Mouse (Mus musculus) liver, embryonic 14.5 days (tissue): ENCODE data around the gene Zfp46. TPM values are rescaled to one million over a fixed set of nuclear protein-coding genes. Genes with fewer than 3 reads are reported as not detected.

Experiments used
- ATAC-seq: fragments of 200-750 bp; cut with Nextera tagmentation; 2 replicates; pipeline ENCODE4 v1.8.0; 2017; ENCODE audit warnings: moderate number of reproducible peaks, mild to moderate bottlenecking, moderate library complexity; ENCODE audit not compliant: insufficient read depth
- DNase-seq, 3 experiments: peaks; one replicate each; pipeline ENCODE4 v3.0.0-alpha.2; 2012 to 2013; ENCODE audit warnings: low read depth in 3 of 3, low spot score in 3 of 3
- H3K27ac ChIP-seq: fragments of 300-500 bp; sonication (generic); 2 replicates; pipeline ENCODE4 v1.5.1; 2014; ENCODE audit warnings: moderate library complexity, mild to moderate bottlenecking, control low read depth, inconsistent platforms
- H3K27me3 ChIP-seq: fragments of 300-500 bp; sonication (generic); 2 replicates; pipeline ENCODE4 v1.6.1; 2014; ENCODE audit warnings: mild to moderate bottlenecking, low read length, moderate library complexity; ENCODE audit not compliant: control insufficient read depth, insufficient read depth
- H3K36me3 ChIP-seq: fragments of 300-500 bp; sonication (generic); replicated peaks from 2 replicates; pipeline ENCODE4 v1.6.1; 2014; ENCODE audit warnings: low read depth; ENCODE audit not compliant: control insufficient read depth, insufficient read depth
- H3K4me1 ChIP-seq, 2 experiments: fragments of 200-500 bp in 1 of 2; fragments of 300-500 bp in 1 of 2; sonication (generic) in 1 of 2; replicated peaks; 2 replicates each; pipeline ENCODE4 v1.6.1; 2012 to 2014; ENCODE audit warnings: antibody characterized with exemption in 1 of 2, inconsistent platforms in 1 of 2, low read length in 1 of 2; ENCODE audit not compliant: control insufficient read depth in 2 of 2, insufficient read depth in 2 of 2
- H3K4me2 ChIP-seq: fragments of 300-500 bp; sonication (generic); 2 replicates; pipeline ENCODE4 v1.6.1; 2014; ENCODE audit warnings: low read depth, mild to moderate bottlenecking, control low read depth, moderate library complexity
- H3K4me3 ChIP-seq, 2 experiments: fragments of 200-500 bp in 1 of 2; fragments of 300-500 bp in 1 of 2; sonication (generic) in 1 of 2; 2 replicates each; pipeline ENCODE4 v1.5.1; 2012 to 2014; ENCODE audit warnings: low read depth in 2 of 2, low read length in 2 of 2, mild to moderate bottlenecking in 2 of 2, control low read depth in 1 of 2, inconsistent platforms in 1 of 2, moderate library complexity in 1 of 2; ENCODE audit not compliant: insufficient read depth in 1 of 2
- H3K9ac ChIP-seq: fragments of 300-500 bp; sonication (generic); replicated peaks from 2 replicates; pipeline ENCODE4 v1.6.1; 2014; ENCODE audit warnings: mild to moderate bottlenecking, control low read depth, moderate library complexity
- H3K9me3 ChIP-seq: fragments of 300-500 bp; sonication (generic); 2 replicates; pipeline ENCODE4 v1.6.1; 2016; ENCODE audit warnings: low read length, mixed read lengths; ENCODE audit not compliant: control insufficient read depth
- CTCF ChIP-seq: IDR thresholded peaks from 2 replicates; pipeline ENCODE4 v1.5.1; 2016; ENCODE audit warnings: antibody characterized with exemption, low read depth, control low read depth
- EP300 ChIP-seq: IDR thresholded peaks from 2 replicates; pipeline ENCODE4 v1.6.1; 2016; ENCODE audit warnings: antibody characterized with exemption, low read depth
- WGBS: fragments of 180-500 bp; shearing (Covaris S2); extraction: QIAGEN DNeasy Blood & Tissue Kit; methylation state at CpG from one replicate; pipeline ENCODE4 v1.1.7; 2014; ENCODE audit not compliant: insufficient replicate concordance; 5-methylcytosine and 5-hydroxymethylcytosine counted together
- polyA plus RNA-seq, 2 experiments: library from polyadenylated mRNA; depleted of rRNA in 1 of 2; stranded (reverse) in 1 of 2; unstranded in 1 of 2; fragments of >200 nt; fragmentation: Nextera tagmentation in 1 of 2; extraction: Ambion mirVana in 1 of 2; gene quantifications; 2 replicates each; pipeline versions ENCODE4 v1.2.1 to v1.2.3; 2012 to 2014

The Zfp46 gene
- polyA plus RNA-seq, 2 experiments, result 2.6 to 2.7 TPM

GRCm38 (mm10) chr4:136285348-136285810 lies 896 bp downstream of the Zfp46 start:
- H3K27me3 ChIP-seq, result no peaks in the 10 kb centered on the region; the same call in 1 of the 2 replicates
- 0% methylated on average over 25 of the region's 25 CpGs for WGBS

GRCm38 (mm10) chr4:136285811-136286371 lies 1.4 kb downstream of the Zfp46 start:
- Histone ChIP-seq H3K4me3 (peak overlapping the region; percentile 64 to 78), H3K4me1 (peaks cover 7 to 9% of the 10 kb centered on the region in 2 experiments; a peak in 2 of 4 replicates), H3K9me3 (peaks cover 3% of the 10 kb centered on the region), H3K27me3 (no peaks in the 10 kb centered on the region; the same call in 1 of the 2 replicates), H3K9ac (peak overlapping the region; percentile 73), H3K27ac (peak overlapping the region; percentile 49), H3K4me2 (peak overlapping the region; percentile 82), H3K36me3 (peaks cover 17% of the 10 kb centered on the region; the same call in 1 of the 2 replicates)
- WGBS, result 0% methylated on average over 29 of the region's 29 CpGs
- ATAC-seq (peak; percentile 90), DNase-seq (peak; percentile 94)
- TF ChIP-seq EP300, result no peak
- TF ChIP-seq CTCF, result no peak

More at GRCm38 (mm10) chr4:136285348-136285810, 896 bp downstream of the Zfp46 start:
- TF ChIP-seq CTCF, result no peak; the same call in 1 of the 2 replicates
- TF ChIP-seq EP300, result no peak; the same call in 1 of the 2 replicates
- ATAC-seq, result peak; percentile 92
- DNase-seq, result peak; percentile 89 to 92 (median 91)
- peak overlapping the region; percentile 38 for H3K9ac ChIP-seq
- peak overlapping the region; percentile 64 to 78 for H3K4me3 ChIP-seq
- peaks cover 7 to 9% of the 10 kb centered on the region in 2 experiments; a peak in 2 of 4 replicates for H3K4me1 ChIP-seq
- peaks cover 3% of the 10 kb centered on the region for H3K9me3 ChIP-seq
- H3K27ac ChIP-seq, result peak overlapping the region; percentile 49
- H3K4me2 ChIP-seq, result peak overlapping the region; percentile 82
- peaks cover 12% of the 10 kb centered on the region; the same call in 1 of the 2 replicates for H3K36me3 ChIP-seq

GRCm38 (mm10) chr4:136289918-136290780 lies 5.7 kb downstream of the Zfp46 start:
- Histone ChIP-seq H3K9ac (no peak overlapping the region), H3K4me2 (no peak overlapping the region), H3K9me3 (peaks cover 3% of the 10 kb centered on the region), H3K4me1 (peaks cover 4 to 5% of the 10 kb centered on the region in 2 experiments; a peak in 2 of 4 replicates), H3K4me3 (no peak overlapping the region), H3K27ac (no peak overlapping the region), H3K27me3 (no peaks in the 10 kb centered on the region), H3K36me3 (peaks cover 26% of the 10 kb centered on the region; the same call in 1 of the 2 replicates)
- 87% methylated on average over 66 of the region's 66 CpGs for WGBS
- TF ChIP-seq EP300 (no peak), CTCF (no peak)
- DNase-seq (no peak), ATAC-seq (no peak)

GRCm38 (mm10) chr4:136290781-136291595 lies 6.5 kb downstream of the Zfp46 start:
- no peak for DNase-seq
- Histone ChIP-seq H3K27me3 (no peaks in the 10 kb centered on the region), H3K4me2 (no peak overlapping the region), H3K9ac (no peak overlapping the region), H3K9me3 (peaks cover 3% of the 10 kb centered on the region), H3K4me1 (peaks cover 4 to 5% of the 10 kb centered on the region in 2 experiments; a peak in 2 of 4 replicates), H3K4me3 (no peak overlapping the region), H3K36me3 (peaks cover 26% of the 10 kb centered on the region; the same call in 1 of the 2 replicates), H3K27ac (no peak overlapping the region)
- TF ChIP-seq EP300 (no peak), CTCF (no peak)
- 87% methylated on average over 39 of the region's 39 CpGs for WGBS
- ATAC-seq, result no peak
